Mouse (Mus musculus): ENCODE measurements around the gene Gm27179.
"Not testable (repeated sequence)": the region's sequence is repeated elsewhere in the genome, so short reads cannot be mapped to it uniquely, and the experiment has no call there.

DNA sequence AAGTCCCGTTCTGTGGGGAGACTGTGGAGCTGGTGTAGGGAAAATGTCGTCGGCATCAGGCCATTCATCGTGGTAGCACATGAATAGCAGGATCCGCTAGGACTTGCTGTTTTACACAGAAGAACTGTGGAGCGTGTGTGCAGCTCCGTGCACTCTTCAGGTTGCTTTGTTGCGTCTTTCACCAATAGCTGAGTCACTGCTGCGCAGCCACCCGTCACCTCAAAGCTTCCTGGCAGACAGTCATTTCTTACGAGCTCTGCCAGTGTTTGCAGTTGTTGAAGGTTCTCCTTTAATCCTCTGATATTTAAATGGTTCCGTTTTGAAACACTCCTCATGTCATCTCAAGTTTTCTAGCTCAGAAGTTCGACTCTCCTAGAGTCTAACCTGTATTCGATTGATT is 45.2 kb upstream of the Gm27179 start:
- not testable (repeated sequence) for TF ChIP-seq CTCF (IDR thresholded peaks at IDR 0.05; ENCODE audit: extremely low read depth, insufficient read length, insufficient replicate concordance, low read depth, low read length); POLR2A (IDR thresholded peaks at IDR 0.05; ENCODE audit: low read depth, low read length)

Data from small intestine, adult 2 months (tissue).